Mouse (Mus musculus) embryonic fibroblast, embryonic 13.5 days (primary cell): ENCODE data around the gene H2afv. TPM values are rescaled to one million over a fixed set of nuclear protein-coding genes. Genes with fewer than 3 reads are reported as not detected.

Source experiments
- H3K27ac ChIP-seq: 2 replicates; pipeline ENCODE4 v1.5.1; 2012; ENCODE audit warnings: low read length, control low read depth, inconsistent platforms; ENCODE audit not compliant: insufficient read depth
- H3K4me1 ChIP-seq: 2 replicates; pipeline ENCODE4 v1.6.1; 2011; ENCODE audit warnings: low read length; ENCODE audit not compliant: control insufficient read depth, insufficient read depth
- H3K4me3 ChIP-seq: 2 replicates; pipeline ENCODE4 v1.5.1; 2011; ENCODE audit warnings: mild to moderate bottlenecking, control low read depth, low read length; ENCODE audit not compliant: insufficient read depth
- CTCF ChIP-seq: IDR thresholded peaks from 2 replicates; pipeline ENCODE4 v1.5.1; 2011; ENCODE audit warnings: mild to moderate bottlenecking, control low read depth, low read length, moderate library complexity, borderline replicate concordance; ENCODE audit not compliant: insufficient read depth
- POLR2A ChIP-seq: IDR thresholded peaks from 2 replicates; pipeline ENCODE4 v1.6.1; 2011; ENCODE audit warnings: low read depth, mild to moderate bottlenecking, control low read depth, low read length, moderate library complexity
- polyA plus RNA-seq: library from polyadenylated mRNA; stranded (reverse); fragments of >200 nt; gene quantifications from 2 replicates; pipeline ENCODE4 v1.2.4, GENCODE M21; 2011; ENCODE audit warnings: low read depth; ENCODE audit not compliant: missing spikeins, insufficient read length

Gene H2afv
- polyA plus RNA-seq, result 55.9 and 74.5 TPM in 2 replicates

- no peak for TF ChIP-seq CTCF
- TF ChIP-seq POLR2A, result 0 out of 2 replicates have a peak, but pooled peaks have one; percentile 9
- Histone ChIP-seq H3K4me1 (no peaks in the 10 kb centered on the region), H3K4me3 (peak within 1 kb of the TSS; percentile 71), H3K27ac (peak within 1 kb of the TSS; percentile 64)
These were observed at the start of gene H2afv for GRCm38 (mm10) chr11:6444077-6444853. TSS of gene H2afv (minus strand) at chr11:6444443.

- no peaks in the 10 kb centered on the region for H3K4me1 ChIP-seq
- H3K27ac ChIP-seq, result no peak overlapping the region
- H3K4me3 ChIP-seq, result no peak overlapping the region
- TF ChIP-seq POLR2A (no peak), CTCF (0 out of 2 replicates have a peak, but pooled peaks have one; percentile 20)
These were observed 45.7 kb upstream of the H2afv start for GRCm38 (mm10) chr11:6489691-6490503.

DNA sequence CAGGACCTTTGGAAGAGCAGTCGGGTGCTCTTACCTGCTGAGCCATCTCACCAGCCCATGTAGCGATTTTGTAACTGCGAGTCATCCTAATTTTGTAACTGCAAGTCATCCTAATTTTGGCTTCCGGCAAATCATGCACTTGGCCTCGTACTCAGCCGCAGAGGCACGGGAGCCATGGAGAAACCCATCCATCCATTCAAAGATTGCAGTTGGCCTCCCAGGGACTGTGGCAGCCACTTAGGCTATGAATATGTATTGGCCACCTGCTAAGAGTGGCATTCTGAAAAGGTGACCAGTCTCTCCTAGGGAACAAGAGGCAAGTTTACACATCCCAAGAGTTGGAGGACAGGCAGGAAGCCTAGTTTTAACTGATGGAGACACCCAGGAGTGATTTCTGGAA lies 45.0 kb upstream of the H2afv start:
- TF ChIP-seq POLR2A (no peak), CTCF (no peak)
- Histone ChIP-seq H3K27ac (no peak overlapping the region), H3K4me3 (no peak overlapping the region), H3K4me1 (no peaks in the 10 kb centered on the region)

DNA sequence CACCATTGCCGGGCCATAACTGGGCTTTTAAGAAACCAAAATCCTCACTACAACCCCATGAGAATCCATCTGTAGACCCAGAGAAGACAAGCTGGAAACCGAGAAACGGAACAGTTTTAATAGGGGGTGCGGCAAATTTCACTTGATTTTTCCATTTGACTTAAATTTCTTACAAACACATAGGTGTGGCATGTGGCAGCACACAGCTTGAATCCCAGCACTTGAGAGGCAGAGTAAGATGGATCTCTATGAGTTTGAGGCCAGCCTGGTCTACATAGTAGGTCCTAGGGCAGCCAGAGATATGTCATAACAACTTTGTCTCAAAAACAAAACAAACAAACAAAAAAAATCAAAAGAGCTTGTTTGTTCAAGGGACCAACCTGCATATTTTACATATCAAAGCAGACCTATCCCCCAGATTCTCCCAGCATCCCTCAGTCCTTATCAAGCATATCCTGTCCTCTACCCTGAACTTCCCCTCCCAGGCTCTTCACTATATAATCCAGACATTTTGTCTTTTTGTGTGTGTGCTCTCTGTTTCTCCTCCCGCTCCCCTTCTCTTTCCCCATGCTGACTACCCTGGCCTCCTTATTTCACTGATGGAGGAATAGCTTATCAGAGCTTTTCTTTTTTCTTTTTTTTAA lies 43.9 kb upstream of the H2afv start:
- Histone ChIP-seq H3K4me3 (no peak overlapping the region), H3K4me1 (no peaks in the 10 kb centered on the region), H3K27ac (no peak overlapping the region)
- TF ChIP-seq POLR2A, result no peak
- no peak for TF ChIP-seq CTCF

DNA sequence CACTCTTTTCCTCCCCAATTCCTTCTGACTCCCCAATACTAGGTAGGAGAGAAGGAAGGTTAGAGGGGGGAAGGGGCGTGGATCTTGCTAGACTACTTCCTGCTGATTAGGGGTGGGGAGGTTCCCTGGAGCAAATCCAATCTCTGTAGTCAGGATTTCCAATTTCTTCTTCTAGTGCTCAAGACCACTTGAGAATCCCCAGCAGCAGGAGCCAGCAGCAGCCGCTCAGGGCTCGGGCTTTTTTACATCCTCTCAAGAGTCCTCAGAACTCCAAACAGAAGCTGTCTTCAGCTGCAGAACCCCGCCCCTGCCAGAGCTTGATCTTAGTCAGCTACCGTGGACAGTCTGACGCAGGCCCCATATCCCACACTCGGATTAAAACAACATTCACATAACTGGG lies 43.3 kb upstream of the H2afv start:
- no peak for TF ChIP-seq POLR2A
- TF ChIP-seq CTCF, result no peak
- H3K4me1 ChIP-seq, result no peaks in the 10 kb centered on the region
- H3K27ac ChIP-seq, result no peak overlapping the region
- H3K4me3 ChIP-seq, result no peak overlapping the region

GRCm38 (mm10) chr11:6486916-6487315 lies 42.7 kb upstream of the H2afv start:
- H3K4me1 ChIP-seq, result no peaks in the 10 kb centered on the region
- H3K27ac ChIP-seq, result no peak overlapping the region
- no peak overlapping the region for H3K4me3 ChIP-seq
- TF ChIP-seq POLR2A (no peak), CTCF (no peak)

DNA sequence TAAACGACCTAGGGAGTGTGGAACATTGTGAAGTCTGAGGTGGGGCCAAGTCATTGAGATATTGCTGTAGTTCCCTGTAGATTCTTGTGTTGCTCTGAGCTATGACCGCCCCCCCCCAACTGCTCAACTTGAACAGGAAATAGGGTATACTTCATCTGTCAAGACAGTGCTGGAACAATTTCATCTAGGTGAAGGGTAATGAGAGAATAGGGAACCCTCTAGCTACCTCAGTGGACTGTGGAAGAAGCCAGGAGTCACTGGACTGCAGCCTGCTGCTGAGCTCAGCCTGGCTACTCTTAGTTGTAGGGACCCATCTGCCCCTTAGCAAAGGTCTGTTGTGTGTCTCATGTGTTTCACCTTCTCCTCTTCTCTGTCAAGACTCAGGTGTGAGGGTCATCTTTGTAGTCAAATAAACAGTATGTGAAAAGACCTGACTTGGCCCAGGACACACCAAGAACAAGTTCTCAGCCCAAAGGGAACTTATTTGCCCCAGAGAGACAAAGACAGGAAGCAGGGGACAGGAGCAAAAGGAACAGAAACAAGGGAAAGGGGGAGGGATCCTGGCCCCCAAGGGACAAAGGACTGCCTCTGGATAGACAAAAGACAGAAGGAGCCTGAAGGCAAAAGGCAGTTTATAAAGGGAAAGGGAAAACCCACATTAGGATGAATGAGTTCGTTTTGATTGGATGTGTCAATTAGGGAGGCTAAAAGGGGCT lies 40.2 kb upstream of the H2afv start:
- H3K27ac ChIP-seq, result no peak overlapping the region
- H3K4me3 ChIP-seq, result no peak overlapping the region
- TF ChIP-seq POLR2A, result no peak
- no peak for TF ChIP-seq CTCF
- H3K4me1 ChIP-seq, result no peaks in the 10 kb centered on the region

GRCm38 (mm10) chr11:6483103-6483502 lies 38.9 kb upstream of the H2afv start:
- H3K27ac ChIP-seq, result no peak overlapping the region
- H3K4me3 ChIP-seq, result no peak overlapping the region
- no peaks in the 10 kb centered on the region for H3K4me1 ChIP-seq
- TF ChIP-seq POLR2A, result no peak
- TF ChIP-seq CTCF, result no peak

GRCm38 (mm10) chr11:6481669-6482185 lies 37.5 kb upstream of the H2afv start:
- no peak overlapping the region for H3K27ac ChIP-seq
- TF ChIP-seq CTCF, result no peak
- no peak for TF ChIP-seq POLR2A
- H3K4me1 ChIP-seq, result no peaks in the 10 kb centered on the region
- H3K4me3 ChIP-seq, result no peak overlapping the region
